Comparison of ENCODE assay signal across 8 mouse cellular contexts in genomic region chr3:101551457-101552230, GRCm38 (mm10). TPM values are rescaled to one million over a fixed set of nuclear protein-coding genes. Genes with fewer than 3 reads are reported as not detected.
DNase-seq lines count a peak whose midpoint lies in the region; ATAC-seq and TF ChIP-seq lines count a peak whose summit lies in the region.

No protein-coding gene starts in this region.

- 53% methylated on average over 26 of the region's 26 CpGs for WGBS in embryonic facial prominence, embryonic 10.5 days
- 23% methylated on average over 26 of the region's 26 CpGs for WGBS in heart, embryonic 14.5 days
- WGBS in lung, embryonic 16.5 days: 47% methylated on average over 26 of the region's 26 CpGs
- WGBS in small intestine, adult 2 months: 25% methylated on average over 26 of the region's 26 CpGs

- peak overlapping the region; percentile 53 for H3K4me2 ChIP-seq in heart, embryonic 14.5 days (ENCODE audit: low read length)
- 0 out of 2 replicates have a peak overlapping the region, but pooled peaks have one; percentile 21 for H3K4me2 ChIP-seq in lung, embryonic 16.5 days (ENCODE audit: low read depth, low read length)

- peak overlapping the region; percentile 80 for H3K27ac ChIP-seq in embryonic facial prominence, embryonic 10.5 days (replicated peaks)
- peak overlapping the region; percentile 64 to 70 for H3K27ac ChIP-seq in heart, embryonic 14.5 days (replicated peaks in 1 of 2; ENCODE audit: control insufficient read depth in 1 of 2, insufficient read depth in 1 of 2, low read depth in 2 of 2, low read length in 2 of 2)
- H3K27ac ChIP-seq in lung, embryonic 16.5 days (ENCODE audit: low read length): peak overlapping the region; percentile 14; the same call in 1 of the 2 replicates
- H3K27ac ChIP-seq in small intestine, adult 2 months (ENCODE audit: insufficient read depth, low read depth, low read length): peak overlapping the region; percentile 98

- TF ChIP-seq POLR2A in small intestine, adult 2 months (IDR thresholded peaks at IDR 0.05; ENCODE audit: low read depth, low read length): 0 out of 2 replicates have a peak, but pooled peaks have one; percentile 27

- DNase-seq in layer of hippocampus, adult 11-12 months (ENCODE audit: low spot score): peak; percentile 76
- no peak for DNase-seq in layer of hippocampus, postnatal 25 days (ENCODE audit: extremely low spot score in 1 of 2, low spot score in 1 of 2)
- peak; percentile 58 for DNase-seq in embryonic facial prominence, embryonic 10.5 days (ENCODE audit: low spot score)
- DNase-seq in kidney, postnatal 4 days: peak; percentile 26 to 39
- no peak for DNase-seq in urinary bladder, postnatal 25 days (ENCODE audit: low spot score)

- ATAC-seq in heart, embryonic 14.5 days (ENCODE audit: insufficient number of reproducible peaks, insufficient read depth, low FRiP score, low read depth): peak; percentile 36
- ATAC-seq in lung, embryonic 16.5 days (ENCODE audit: low read depth): peak; percentile 49

- H3K4me1 ChIP-seq in embryonic facial prominence, embryonic 10.5 days: peaks cover 28% of the 10 kb centered on the region
- peaks cover 21 to 32% of the 10 kb centered on the region in 2 experiments for H3K4me1 ChIP-seq in heart, embryonic 14.5 days (ENCODE audit: control insufficient read depth in 2 of 2, insufficient read depth in 2 of 2, low read length in 2 of 2)
- peaks cover 12% of the 10 kb centered on the region for H3K4me1 ChIP-seq in lung, embryonic 16.5 days (replicated peaks; ENCODE audit: control insufficient read depth, insufficient read depth, low read length)
- peaks cover 16% of the 10 kb centered on the region for H3K4me1 ChIP-seq in small intestine, adult 2 months (ENCODE audit: control insufficient read depth, insufficient read depth, insufficient read length, low read length)

- TF ChIP-seq CTCF in small intestine, adult 2 months (IDR thresholded peaks at IDR 0.05; ENCODE audit: extremely low read depth, insufficient read length, insufficient replicate concordance, low read depth, low read length): no peak

- no peaks in the 10 kb centered on the region; the same call in 1 of the 2 replicates for H3K27me3 ChIP-seq in embryonic facial prominence, embryonic 10.5 days (replicated peaks; ENCODE audit: low read depth, poor library complexity, severe bottlenecking)
- H3K27me3 ChIP-seq in heart, embryonic 14.5 days (ENCODE audit: control insufficient read depth, insufficient read depth, low read length): no peaks in the 10 kb centered on the region
- H3K27me3 ChIP-seq in lung, embryonic 16.5 days (ENCODE audit: control insufficient read depth, insufficient read depth, low read depth, low read length): no peaks in the 10 kb centered on the region
- H3K27me3 ChIP-seq in small intestine, adult 2 months (ENCODE audit: control insufficient read depth, insufficient read depth, low read length): no peaks in the 10 kb centered on the region

- H3K9ac ChIP-seq in heart, embryonic 14.5 days (ENCODE audit: low read length): peak overlapping the region; percentile 54
- H3K9ac ChIP-seq in lung, embryonic 16.5 days (ENCODE audit: low read length): no peak overlapping the region

- no peaks in the 10 kb centered on the region for H3K36me3 ChIP-seq in embryonic facial prominence, embryonic 10.5 days (replicated peaks)
- no peaks in the 10 kb centered on the region for H3K36me3 ChIP-seq in heart, embryonic 14.5 days (ENCODE audit: control insufficient read depth, insufficient read depth, low read length)
- H3K36me3 ChIP-seq in lung, embryonic 16.5 days (ENCODE audit: control insufficient read depth, insufficient read depth, low read length): no peaks in the 10 kb centered on the region
- no peaks in the 10 kb centered on the region for H3K36me3 ChIP-seq in small intestine, adult 2 months (ENCODE audit: control insufficient read depth, insufficient read depth, low read length)

- H3K4me3 ChIP-seq in embryonic facial prominence, embryonic 10.5 days: peak overlapping the region; percentile 33
- H3K4me3 ChIP-seq in heart, embryonic 14.5 days (ENCODE audit: control insufficient read depth in 1 of 2, insufficient read depth in 1 of 2, low read depth in 1 of 2, low read length in 2 of 2): 0 out of 4 replicates have a peak overlapping the region, but pooled peaks of 1 of the 2 experiments have one; percentile 7
- H3K4me3 ChIP-seq in lung, embryonic 16.5 days (ENCODE audit: low read length): no peak overlapping the region
- peak overlapping the region; percentile 49 for H3K4me3 ChIP-seq in small intestine, adult 2 months (ENCODE audit: low read depth, low read length)

- no peaks in the 10 kb centered on the region for H3K9me3 ChIP-seq in embryonic facial prominence, embryonic 10.5 days
- no peaks in the 10 kb centered on the region for H3K9me3 ChIP-seq in heart, embryonic 14.5 days (ENCODE audit: control insufficient read depth, low read length)
- H3K9me3 ChIP-seq in lung, embryonic 16.5 days (ENCODE audit: control insufficient read depth, low read length): no peaks in the 10 kb centered on the region

RNA-seq across cellular contexts. Expression of gene Atp1a1, which starts 52.8 kb away (rescaled TPM):
- total RNA-seq in layer of hippocampus, postnatal 25 days (2021): 100 to 1,000 TPM; 496 to 507 TPM
- polyA plus RNA-seq in embryonic facial prominence, embryonic 10.5 days (2016; fragmentation: Nextera tagmentation; extraction: Ambion mirVana): 38.4 and 45.5 TPM in 2 replicates
- 486 and 537 TPM in 2 replicates for polyA plus RNA-seq in heart, embryonic 14.5 days (2014; fragmentation: Nextera tagmentation; extraction: Ambion mirVana)
- polyA plus RNA-seq in lung, embryonic 16.5 days (2015; fragmentation: Nextera tagmentation; extraction: Ambion mirVana): 115 and 118 TPM in 2 replicates
- polyA plus RNA-seq in small intestine, adult 2 months (2012; rRNA removed): 458 and 1,132 TPM in 2 replicates

Comparison
In these comparisons a context has a peak if more than half of its experiments do, and no peak if none do; other contexts are left out.
1. DNase-seq: peak in layer of hippocampus, adult 11-12 months (single experiment), embryonic facial prominence, embryonic 10.5 days (single experiment) and kidney, postnatal 4 days (2 of 2); none in layer of hippocampus, postnatal 25 days (0 of 2) and urinary bladder, postnatal 25 days (single experiment).
2. H3K27ac ChIP-seq: peak in every context shown above with its lines; median percentile 98 in small intestine, adult 2 months; 80 in embryonic facial prominence, embryonic 10.5 days; 67 in heart, embryonic 14.5 days; 14 in lung, embryonic 16.5 days.